Mouse (Mus musculus) hindbrain, embryonic 11.5 days (tissue): ENCODE data around the gene Atg2a. TPM values are rescaled to one million over a fixed set of nuclear protein-coding genes. Genes with fewer than 3 reads are reported as not detected.
"Not testable (repeated sequence)": the region's sequence is repeated elsewhere in the genome, so short reads cannot be mapped to it uniquely, and the experiment has no call there.

Source experiments
- ATAC-seq: fragments of 200-750 bp; cut with Nextera tagmentation; 2 replicates; pipeline ENCODE4 v1.8.0; 2017; ENCODE audit warnings: mild to moderate bottlenecking, moderate TSS enrichment, moderate library complexity; ENCODE audit not compliant: low FRiP score
- DNase-seq: peaks from one replicate; pipeline ENCODE4 v3.0.0-alpha.2; 2015; ENCODE audit warnings: low spot score
- H3K27ac ChIP-seq: fragments of 300-500 bp; sonication (generic); 2 replicates; pipeline ENCODE4 v1.5.1; 2014; ENCODE audit warnings: mild to moderate bottlenecking, low read depth, low read length
- H3K27me3 ChIP-seq: fragments of 300-500 bp; sonication (generic); 2 replicates; pipeline ENCODE4 v1.6.1; 2014; ENCODE audit warnings: mild to moderate bottlenecking, low read length, moderate library complexity, mixed read lengths; ENCODE audit not compliant: control insufficient read depth, insufficient read depth
- H3K36me3 ChIP-seq: fragments of 300-500 bp; sonication (generic); 2 replicates; pipeline ENCODE4 v1.6.1; 2014; ENCODE audit warnings: mild to moderate bottlenecking, low read length, moderate library complexity, mixed read lengths; ENCODE audit not compliant: control insufficient read depth, insufficient read depth
- H3K4me1 ChIP-seq: fragments of 300-500 bp; sonication (generic); replicated peaks from 2 replicates; pipeline ENCODE4 v1.6.1; 2014; ENCODE audit warnings: low read length, mixed read lengths; ENCODE audit not compliant: control insufficient read depth, insufficient read depth
- H3K4me2 ChIP-seq: fragments of 300-500 bp; sonication (generic); replicated peaks from 2 replicates; pipeline ENCODE4 v1.6.1; 2014; ENCODE audit warnings: mild to moderate bottlenecking, low read depth, low read length
- H3K4me3 ChIP-seq: fragments of 300-500 bp; sonication (generic); 2 replicates; pipeline ENCODE4 v1.5.1; 2014; ENCODE audit warnings: low read depth, low read length
- H3K9ac ChIP-seq: fragments of 300-500 bp; sonication (generic); 2 replicates; pipeline ENCODE4 v1.6.1; 2014; ENCODE audit warnings: low read depth, low read length
- H3K9me3 ChIP-seq: fragments of 300-500 bp; sonication (generic); 2 replicates; pipeline ENCODE4 v1.6.1; 2016; ENCODE audit warnings: low read length; ENCODE audit not compliant: control insufficient read depth
- whole genome bisulfite sequencing: fragments of 180-500 bp; shearing (Covaris S2); extraction: QIAGEN DNeasy Blood & Tissue Kit; methylation state at CpG from one replicate; pipeline ENCODE4 v1.1.7; 2014; 5-methylcytosine and 5-hydroxymethylcytosine counted together
- polyA plus RNA-seq: library from polyadenylated mRNA; unstranded; fragments of >200 nt; fragmentation: Nextera tagmentation; extraction: Ambion mirVana; gene quantifications from 2 replicates; pipeline ENCODE4 v1.2.1, GENCODE M21; 2014

Atg2a gene
- polyA plus RNA-seq, 1 experiment from 2014 or later = 8.1 TPM

GRCm38 (mm10) chr19:6283001-6283400, 41.5 kb downstream of the Atg2a start:
- Histone ChIP-seq H3K9me3 (no peaks in the 10 kb centered on the region), H3K4me2 (no peak overlapping the region), H3K36me3 (peaks cover 14% of the 10 kb centered on the region), H3K4me3 (no peak overlapping the region), H3K9ac (no peak overlapping the region), H3K27ac (no peak overlapping the region), H3K27me3 (no peaks in the 10 kb centered on the region), H3K4me1 (peaks cover 10% of the 10 kb centered on the region)
- ATAC-seq = no peak
- no peak for DNase-seq
- 86% methylated on average over 5 of the region's 5 CpGs for WGBS

GRCm38 (mm10) chr19:6284502-6284901, 43.0 kb downstream of the Atg2a start:
- H3K4me3 ChIP-seq = no peak overlapping the region
- H3K4me2 ChIP-seq = no peak overlapping the region
- no peaks in the 10 kb centered on the region for H3K4me1 ChIP-seq
- DNase-seq (no peak), ATAC-seq (no peak)
- no peaks in the 10 kb centered on the region for H3K9me3 ChIP-seq
- H3K9ac ChIP-seq = no peak overlapping the region
- H3K27ac ChIP-seq = 0 out of 2 replicates have a peak overlapping the region, but pooled peaks have one; percentile 3
- 90% methylated on average over 12 of the region's 12 CpGs for WGBS
- H3K36me3 ChIP-seq = peaks cover 14% of the 10 kb centered on the region
- H3K27me3 ChIP-seq = no peaks in the 10 kb centered on the region

GRCm38 (mm10) chr19:6285226-6285625, 43.8 kb downstream of the Atg2a start:
- H3K36me3 ChIP-seq = peaks cover 14% of the 10 kb centered on the region
- H3K9ac ChIP-seq = no peak overlapping the region
- DNase-seq (no peak), ATAC-seq (no peak)
- WGBS = 81% methylated on average over 8 of the region's 8 CpGs
- no peaks in the 10 kb centered on the region for H3K4me1 ChIP-seq
- H3K27ac ChIP-seq = 0 out of 2 replicates have a peak overlapping the region, but pooled peaks have one; percentile 3
- H3K9me3 ChIP-seq = no peaks in the 10 kb centered on the region
- H3K27me3 ChIP-seq = no peaks in the 10 kb centered on the region
- H3K4me2 ChIP-seq = no peak overlapping the region
- no peak overlapping the region for H3K4me3 ChIP-seq

GRCm38 (mm10) chr19:6285632-6286433, 44.4 kb downstream of the Atg2a start:
- no peak overlapping the region for H3K27ac ChIP-seq
- H3K4me3 ChIP-seq = no peak overlapping the region
- no peaks in the 10 kb centered on the region for H3K27me3 ChIP-seq
- DNase-seq = no peak
- no peak overlapping the region for H3K4me2 ChIP-seq
- no peaks in the 10 kb centered on the region for H3K4me1 ChIP-seq
- no peak overlapping the region for H3K9ac ChIP-seq
- H3K9me3 ChIP-seq = no peaks in the 10 kb centered on the region
- 77% methylated on average over 7 of the region's 7 CpGs for WGBS
- ATAC-seq = no peak
- peaks cover 14% of the 10 kb centered on the region for H3K36me3 ChIP-seq

GRCm38 (mm10) chr19:6286434-6287401, 45.2 kb downstream of the Atg2a start:
- ATAC-seq = no peak
- no peaks in the 10 kb centered on the region for H3K27me3 ChIP-seq
- DNase-seq = no peak
- no peak overlapping the region for H3K27ac ChIP-seq
- no peak overlapping the region for H3K9ac ChIP-seq
- 86% methylated on average over 19 of the region's 19 CpGs for WGBS
- H3K36me3 ChIP-seq = peaks cover 9% of the 10 kb centered on the region
- no peak overlapping the region for H3K4me2 ChIP-seq
- no peaks in the 10 kb centered on the region for H3K4me1 ChIP-seq
- H3K4me3 ChIP-seq = no peak overlapping the region
- H3K9me3 ChIP-seq = no peaks in the 10 kb centered on the region

GRCm38 (mm10) chr19:6288236-6288894, 46.9 kb downstream of the Atg2a start:
- Histone ChIP-seq H3K27me3 (no peaks in the 10 kb centered on the region), H3K36me3 (0 out of 2 replicates have a peak, but pooled peaks cover 2% of the 10 kb centered on the region), H3K4me2 (no peak overlapping the region), H3K9ac (no peak overlapping the region), H3K9me3 (no peaks in the 10 kb centered on the region), H3K4me1 (no peaks in the 10 kb centered on the region), H3K27ac (no peak overlapping the region), H3K4me3 (no peak overlapping the region)
- ATAC-seq (no peak), DNase-seq (no peak)
- WGBS = 84% methylated on average over 13 of the region's 13 CpGs

GRCm38 (mm10) chr19:6289696-6290238, 48.3 kb downstream of the Atg2a start:
- H3K36me3 ChIP-seq = 0 out of 2 replicates have a peak, but pooled peaks cover 4% of the 10 kb centered on the region
- no peaks in the 10 kb centered on the region for H3K9me3 ChIP-seq
- H3K27me3 ChIP-seq = no peaks in the 10 kb centered on the region
- no peak overlapping the region for H3K9ac ChIP-seq
- WGBS = 90% methylated on average over 14 of the region's 14 CpGs
- DNase-seq = no peak
- no peak overlapping the region for H3K27ac ChIP-seq
- ATAC-seq = no peak
- no peaks in the 10 kb centered on the region for H3K4me1 ChIP-seq
- no peak overlapping the region for H3K4me2 ChIP-seq
- H3K4me3 ChIP-seq = no peak overlapping the region

- not testable (repeated sequence) for H3K4me3 ChIP-seq, H3K9me3 ChIP-seq, H3K4me2 ChIP-seq, H3K27me3 ChIP-seq, H3K4me1 ChIP-seq, H3K27ac ChIP-seq, H3K36me3 ChIP-seq, H3K9ac ChIP-seq, DNase-seq, ATAC-seq
- 87% methylated on average over 5 of the region's 6 CpGs for WGBS
Observed at GRCm38 (mm10) chr19:6290720-6291116, 49.2 kb downstream of the Atg2a start.
